Comparison of ENCODE assay signal across 9 mouse cellular contexts in genomic region chr7:16364901-16365500, GRCm38 (mm10). TPM values are rescaled to one million over a fixed set of nuclear protein-coding genes. Genes with fewer than 3 reads are reported as not detected.
DNase-seq lines count a peak whose midpoint lies in the region; ATAC-seq and TF ChIP-seq lines count a peak whose summit lies in the region.
"Had no signal": no experiment of that assay in that cellular context is flagged by ENCODE, and none has a peak within 500 bp of the region (broad histone marks: within the 10 kb centered on the region; RNA-seq: fewer than 3 reads in every experiment).

No protein-coding gene starts in this region.

- no peaks in the 10 kb centered on the region for H3K4me1 ChIP-seq in hindbrain, embryonic 14.5 days (replicated peaks; ENCODE audit: control insufficient read depth, insufficient read depth, low read length)
- peaks cover 25% of the 10 kb centered on the region for H3K4me1 ChIP-seq in midbrain, embryonic 13.5 days (replicated peaks)
- no peaks in the 10 kb centered on the region for H3K4me1 ChIP-seq in cerebellum, adult 2 months (ENCODE audit: control insufficient read depth, insufficient read depth, low read length)

- peaks cover 81% of the 10 kb centered on the region for H3K36me3 ChIP-seq in hindbrain, embryonic 14.5 days (replicated peaks; ENCODE audit: control insufficient read depth, insufficient read depth)
- H3K36me3 ChIP-seq in midbrain, embryonic 13.5 days: peaks cover 69% of the 10 kb centered on the region

- 0 out of 2 replicates have a peak overlapping the region, but pooled peaks have one; percentile 16 for H3K27ac ChIP-seq in left cerebral cortex, adult 2 months
- 0 out of 2 replicates have a peak overlapping the region, but pooled peaks have one; percentile 12 for H3K27ac ChIP-seq in hindbrain, embryonic 14.5 days
- H3K27ac ChIP-seq in midbrain, embryonic 13.5 days: peak overlapping the region; percentile 30; the same call in 1 of the 2 replicates
- no peak overlapping the region for H3K27ac ChIP-seq in cerebellum, adult 2 months (ENCODE audit: insufficient read depth, low read length)
- H3K27ac ChIP-seq: lung, embryonic 15.5 days had no signal

- 15% methylated on average over 4 of the region's 4 CpGs for WGBS in hindbrain, embryonic 14.5 days
- 20% methylated on average over 4 of the region's 4 CpGs for WGBS in midbrain, embryonic 13.5 days
- WGBS in cerebellum, adult 2 months: 32% methylated on average over 4 of the region's 4 CpGs

- H3K9me3 ChIP-seq in hindbrain, embryonic 14.5 days (ENCODE audit: control insufficient read depth, low read length): no peaks in the 10 kb centered on the region
- H3K9me3 ChIP-seq in midbrain, embryonic 13.5 days: no peaks in the 10 kb centered on the region
- H3K9me3 ChIP-seq: lung, embryonic 15.5 days had no signal

- no peak overlapping the region for H3K9ac ChIP-seq in hindbrain, embryonic 14.5 days
- no peak overlapping the region; the same call in 1 of the 2 replicates for H3K9ac ChIP-seq in midbrain, embryonic 13.5 days (replicated peaks)
- H3K9ac ChIP-seq: lung, embryonic 15.5 days had no signal

- H3K4me2 ChIP-seq in hindbrain, embryonic 14.5 days (replicated peaks): no peak overlapping the region
- no peak overlapping the region for H3K4me2 ChIP-seq in midbrain, embryonic 13.5 days (replicated peaks)
- H3K4me2 ChIP-seq: lung, embryonic 15.5 days had no signal

- no peak for DNase-seq in left cerebral cortex, adult 2 months (ENCODE audit: extremely low spot score in 1 of 2, low spot score in 2 of 2)
- DNase-seq in left cerebral cortex, postnatal 36 days (ENCODE audit: low spot score in 2 of 2): no peak
- DNase-seq in hindbrain, embryonic 14.5 days (ENCODE audit: low spot score): no peak
- no peak for DNase-seq in gastrocnemius, postnatal 4 days (ENCODE audit: low spot score in 2 of 2)
- no peak for DNase-seq in cerebellum, adult 2 months
- DNase-seq in urinary bladder, postnatal 10 days (ENCODE audit: low spot score): no peak

- H3K4me3 ChIP-seq in left cerebral cortex, adult 2 months: no peak overlapping the region
- no peak overlapping the region for H3K4me3 ChIP-seq in hindbrain, embryonic 14.5 days (replicated peaks; ENCODE audit: low read length)
- H3K4me3 ChIP-seq in midbrain, embryonic 13.5 days (replicated peaks): no peak overlapping the region
- no peak overlapping the region for H3K4me3 ChIP-seq in cerebellum, adult 2 months (replicated peaks; ENCODE audit: insufficient read depth, low read depth, low read length)
- H3K4me3 ChIP-seq: lung, embryonic 15.5 days had no signal

- ATAC-seq in common myeloid progenitor, adult 5-6 weeks (replicated peaks; ENCODE audit: low read depth, poor library complexity, severe bottlenecking): peak; percentile 36; the same call in 1 of the 2 replicates
- peak; percentile 37; the same call in 1 of the 2 replicates for ATAC-seq in hindbrain, embryonic 14.5 days (ENCODE audit: low FRiP score)
- ATAC-seq in midbrain, embryonic 13.5 days: peak; percentile 53; the same call in 1 of the 2 replicates

- no peak for TF ChIP-seq POLR2A in cerebellum, adult 2 months (IDR thresholded peaks at IDR 0.05; ENCODE audit: borderline replicate concordance, insufficient read depth, low read length)

- no peaks in the 10 kb centered on the region for H3K27me3 ChIP-seq in hindbrain, embryonic 14.5 days (ENCODE audit: control insufficient read depth, insufficient read depth, low read length)
- peaks cover 31% of the 10 kb centered on the region for H3K27me3 ChIP-seq in midbrain, embryonic 13.5 days
- H3K27me3 ChIP-seq in cerebellum, adult 2 months (ENCODE audit: control insufficient read depth, insufficient read depth, low read length): no peaks in the 10 kb centered on the region
- H3K27me3 ChIP-seq: lung, embryonic 15.5 days had no signal

- intact Hi-C loops in left cerebral cortex, adult 2 months (cut with DNase I): no loop called here
- intact Hi-C loops in left cerebral cortex, postnatal 36 days (cut with DNase I): no loop called here

- TF ChIP-seq CTCF in left cerebral cortex, adult 2 months (IDR thresholded peaks at IDR 0.05): peak; percentile 13
- no peak for TF ChIP-seq CTCF in cerebellum, adult 2 months (IDR thresholded peaks at IDR 0.05; ENCODE audit: borderline replicate concordance, insufficient read depth, low read depth, low read length)

RNA-seq across cellular contexts. Expression of gene Sae1, which starts 22.6 kb away (rescaled TPM):
- total RNA-seq in left cerebral cortex, adult 2 months (2021): 100 to 1,000 TPM; 100 to 105 TPM
- total RNA-seq in left cerebral cortex, postnatal 36 days (2021): 100 to 1,000 TPM; 104 to 111 TPM
- 424 and 443 TPM in 2 replicates for total RNA-seq in common myeloid progenitor, adult 5-6 weeks (2017)
- polyA plus RNA-seq in hindbrain, embryonic 14.5 days (2014; fragmentation: Nextera tagmentation; extraction: Ambion mirVana): 224 and 245 TPM in 2 replicates
- polyA plus RNA-seq in midbrain, embryonic 13.5 days (2015; fragmentation: Nextera tagmentation; extraction: Ambion mirVana): 267 and 272 TPM in 2 replicates
- 10 to 100 TPM; 76.3 to 77.6 TPM for total RNA-seq in gastrocnemius, postnatal 4 days (2021)
- polyA plus RNA-seq in cerebellum, adult 2 months (2012; rRNA removed): 78.2 and 84.0 TPM in 2 replicates

RNA-seq across cellular contexts. Expression of gene Zc3h4, which starts 35.7 kb away (rescaled TPM):
- total RNA-seq in left cerebral cortex, adult 2 months (2021): 10 to 100 TPM; 58.3 to 58.7 TPM
- total RNA-seq in left cerebral cortex, postnatal 36 days (2021): 10 to 100 TPM; 66.3 to 67.7 TPM
- 31.5 and 52.8 TPM in 2 replicates for total RNA-seq in common myeloid progenitor, adult 5-6 weeks (2017)
- 14.4 and 17.0 TPM in 2 replicates for polyA plus RNA-seq in hindbrain, embryonic 14.5 days (2014; fragmentation: Nextera tagmentation; extraction: Ambion mirVana)
- 18.2 and 22.1 TPM in 2 replicates for polyA plus RNA-seq in midbrain, embryonic 13.5 days (2015; fragmentation: Nextera tagmentation; extraction: Ambion mirVana)
- total RNA-seq in gastrocnemius, postnatal 4 days (2021): 10 to 100 TPM; 49.3 to 51.8 TPM
- 42.0 and 50.2 TPM in 2 replicates for polyA plus RNA-seq in cerebellum, adult 2 months (2012; rRNA removed)

RNA-seq across cellular contexts. Expression of gene Bbc3, which starts 56.8 kb away (rescaled TPM):
- total RNA-seq in left cerebral cortex, adult 2 months (2021): 1 to 10 TPM; 9.1 to 9.7 TPM
- 10 to 100 TPM; 11.9 to 14.6 TPM for total RNA-seq in left cerebral cortex, postnatal 36 days (2021)
- 1.4 and 2.5 TPM in 2 replicates for total RNA-seq in common myeloid progenitor, adult 5-6 weeks (2017)
- polyA plus RNA-seq in hindbrain, embryonic 14.5 days (2014; fragmentation: Nextera tagmentation; extraction: Ambion mirVana): 20.3 and 21.0 TPM in 2 replicates
- polyA plus RNA-seq in midbrain, embryonic 13.5 days (2015; fragmentation: Nextera tagmentation; extraction: Ambion mirVana): 23.1 and 25.5 TPM in 2 replicates
- total RNA-seq in gastrocnemius, postnatal 4 days (2021): 1 to 10 TPM; 9.1 to 9.7 TPM
- polyA plus RNA-seq in cerebellum, adult 2 months (2012; rRNA removed): 17.0 and 20.3 TPM in 2 replicates
